ENCODE assay signal across 8 mouse cellular contexts in genomic region chrX:48341621-48342161, GRCm38 (mm10). TPM values are rescaled to one million over a fixed set of nuclear protein-coding genes. Genes with fewer than 3 reads are reported as not detected.
A peak's percentile ranks its signal among the peaks of the same experiment; 100 is the strongest.
DNase-seq lines count a peak whose midpoint lies in the region; ATAC-seq and TF ChIP-seq lines count a peak whose summit lies in the region.

No protein-coding gene starts in this region.

- H3K36me3 ChIP-seq in embryonic facial prominence, embryonic 11.5 days (replicated peaks; ENCODE audit: control insufficient read depth, insufficient read depth, low read depth, low read length): no peaks in the 10 kb centered on the region
- no peaks in the 10 kb centered on the region for H3K36me3 ChIP-seq in heart, embryonic 11.5 days (ENCODE audit: control insufficient read depth, insufficient read depth, low read length)
- H3K36me3 ChIP-seq in kidney, embryonic 14.5 days (ENCODE audit: control insufficient read depth, insufficient read depth, low read length): no peaks in the 10 kb centered on the region
- H3K36me3 ChIP-seq in lung, embryonic 16.5 days (ENCODE audit: control insufficient read depth, insufficient read depth, low read length): no peaks in the 10 kb centered on the region

- 11% methylated on average over 25 of the region's 73 CpGs for WGBS in embryonic facial prominence, embryonic 11.5 days
- 8% methylated on average over 14 of the region's 73 CpGs for WGBS in heart, embryonic 11.5 days (ENCODE audit: insufficient replicate concordance)
- WGBS in kidney, embryonic 14.5 days: 17% methylated on average over 32 of the region's 73 CpGs
- 28% methylated on average over 24 of the region's 73 CpGs for WGBS in lung, embryonic 16.5 days

- peaks cover 3% of the 10 kb centered on the region for H3K27me3 ChIP-seq in Patski
- H3K27me3 ChIP-seq in embryonic facial prominence, embryonic 11.5 days (ENCODE audit: control insufficient read depth, insufficient read depth, low read length): 0 out of 2 replicates have a peak, but pooled peaks cover 3% of the 10 kb centered on the region
- H3K27me3 ChIP-seq in heart, embryonic 11.5 days (ENCODE audit: control insufficient read depth, insufficient read depth, low read length): peaks cover 17% of the 10 kb centered on the region
- H3K27me3 ChIP-seq in kidney, embryonic 14.5 days (ENCODE audit: control insufficient read depth, insufficient read depth, low read length): no peaks in the 10 kb centered on the region
- H3K27me3 ChIP-seq in lung, embryonic 16.5 days (ENCODE audit: control insufficient read depth, insufficient read depth, low read depth, low read length): no peaks in the 10 kb centered on the region

- H3K4me2 ChIP-seq in embryonic facial prominence, embryonic 11.5 days (ENCODE audit: low read depth, low read length): peak overlapping the region; percentile 67
- peak overlapping the region; percentile 82 for H3K4me2 ChIP-seq in heart, embryonic 11.5 days
- peak overlapping the region; percentile 58 for H3K4me2 ChIP-seq in kidney, embryonic 14.5 days (replicated peaks; ENCODE audit: low read depth, low read length)
- H3K4me2 ChIP-seq in lung, embryonic 16.5 days (ENCODE audit: low read depth, low read length): peak overlapping the region; percentile 68

- POLR2A ChIA-PET in Patski (lab: Charles Lee): no interaction called here

- H3K9me3 ChIP-seq in embryonic facial prominence, embryonic 11.5 days (replicated peaks; ENCODE audit: control insufficient read depth, low read length): no peaks in the 10 kb centered on the region
- H3K9me3 ChIP-seq in heart, embryonic 11.5 days (replicated peaks; ENCODE audit: control insufficient read depth, low read length): no peaks in the 10 kb centered on the region
- no peaks in the 10 kb centered on the region for H3K9me3 ChIP-seq in kidney, embryonic 14.5 days (ENCODE audit: control insufficient read depth, low read length)
- H3K9me3 ChIP-seq in lung, embryonic 16.5 days (ENCODE audit: control insufficient read depth, low read length): no peaks in the 10 kb centered on the region

- peak overlapping the region; percentile 53 for H3K4me3 ChIP-seq in embryonic facial prominence, embryonic 11.5 days (ENCODE audit: low read depth, low read length)
- H3K4me3 ChIP-seq in heart, embryonic 11.5 days (ENCODE audit: low read depth, low read length): peak overlapping the region; percentile 59
- peak overlapping the region; percentile 52 for H3K4me3 ChIP-seq in kidney, embryonic 14.5 days (ENCODE audit: low read length)
- peak overlapping the region; percentile 62 for H3K4me3 ChIP-seq in lung, embryonic 16.5 days (ENCODE audit: low read length)

- no peak overlapping the region for H3K27ac ChIP-seq in embryonic facial prominence, embryonic 11.5 days (replicated peaks; ENCODE audit: low read depth, low read length)
- peak overlapping the region; percentile 35; the same call in 1 of the 2 replicates for H3K27ac ChIP-seq in heart, embryonic 11.5 days (ENCODE audit: low read depth, low read length)
- H3K27ac ChIP-seq in kidney, embryonic 14.5 days (ENCODE audit: low read depth, low read length): peak overlapping the region; percentile 47; the same call in 1 of the 2 replicates
- H3K27ac ChIP-seq in lung, embryonic 16.5 days (ENCODE audit: low read length): peak overlapping the region; percentile 52

- peak; percentile 74 for DNase-seq in 416B (ENCODE audit: low read depth)
- no peak for DNase-seq in Patski (ENCODE audit: low read depth, low spot score)
- DNase-seq in embryonic facial prominence, embryonic 11.5 days (ENCODE audit: low spot score): peak; percentile 64
- peak; percentile 58 for DNase-seq in retina, postnatal 1 day
- DNase-seq in frontal cortex, adult 2 months (ENCODE audit: extremely low spot score in 1 of 2, low spot score in 1 of 2): no peak

- no peak for TF ChIP-seq CTCF in Patski (IDR thresholded peaks at IDR 0.05)

- CTCF ChIA-PET in Patski (lab: Charles Lee): no interaction called here

- in situ Hi-C loops in Patski (cut with MboI; ENCODE audit: low pct_unique_long_range_greater_than_20kb): no loop called here

- no peaks in the 10 kb centered on the region for H3K4me1 ChIP-seq in embryonic facial prominence, embryonic 11.5 days (ENCODE audit: control insufficient read depth, insufficient read depth, low read length)
- H3K4me1 ChIP-seq in heart, embryonic 11.5 days (ENCODE audit: control insufficient read depth, insufficient read depth, low read length): no peaks in the 10 kb centered on the region
- no peaks in the 10 kb centered on the region for H3K4me1 ChIP-seq in kidney, embryonic 14.5 days (ENCODE audit: control insufficient read depth, insufficient read depth, low read length)
- no peaks in the 10 kb centered on the region for H3K4me1 ChIP-seq in lung, embryonic 16.5 days (replicated peaks; ENCODE audit: control insufficient read depth, insufficient read depth, low read length)

- H3K9ac ChIP-seq in embryonic facial prominence, embryonic 11.5 days (replicated peaks; ENCODE audit: low read length): peak overlapping the region; percentile 55
- peak overlapping the region; percentile 68 for H3K9ac ChIP-seq in heart, embryonic 11.5 days (ENCODE audit: low read depth, low read length)
- H3K9ac ChIP-seq in kidney, embryonic 14.5 days (ENCODE audit: low read depth, low read length): peak overlapping the region; percentile 58
- peak overlapping the region; percentile 72 for H3K9ac ChIP-seq in lung, embryonic 16.5 days (ENCODE audit: low read length)

- ATAC-seq in Patski: peak; percentile 36
- peak; percentile 46; the same call in 1 of the 2 replicates for ATAC-seq in embryonic facial prominence, embryonic 11.5 days (replicated peaks; ENCODE audit: insufficient number of reproducible peaks, low FRiP score, low TSS enrichment, low read depth)
- ATAC-seq in heart, embryonic 11.5 days (replicated peaks; ENCODE audit: insufficient number of reproducible peaks, low FRiP score, low TSS enrichment): peak; percentile 50
- peak; percentile 41 for ATAC-seq in kidney, embryonic 14.5 days (ENCODE audit: low FRiP score, low TSS enrichment)
- ATAC-seq in lung, embryonic 16.5 days (ENCODE audit: low read depth): peak; percentile 69

RNA-seq across cellular contexts. Expression of gene Bcorl1, which starts 0.5 kb away (rescaled TPM):
- 11.1 TPM for polyA plus RNA-seq in Patski (2021)
- 3.2 and 5.0 TPM in 2 replicates for polyA plus RNA-seq in embryonic facial prominence, embryonic 11.5 days (2014; fragmentation: Nextera tagmentation; extraction: Ambion mirVana)
- polyA plus RNA-seq in heart, embryonic 11.5 days (2014; fragmentation: Nextera tagmentation; extraction: Ambion mirVana): 4.7 and 6.6 TPM in 2 replicates
- polyA plus RNA-seq in kidney, embryonic 14.5 days (2014; fragmentation: Nextera tagmentation; extraction: Ambion mirVana): 6.1 and 10.1 TPM in 2 replicates
- 4.5 and 5.2 TPM in 2 replicates for polyA plus RNA-seq in lung, embryonic 16.5 days (2015; fragmentation: Nextera tagmentation; extraction: Ambion mirVana)
- 8.0 and 9.2 TPM in 2 replicates for polyA plus RNA-seq in frontal cortex, adult 2 months (2012; rRNA removed)

Comparison
In these comparisons a context has a peak if more than half of its experiments do, and no peak if none do; other contexts are left out.
1. DNase-seq: peak in 416B (single experiment), embryonic facial prominence, embryonic 11.5 days (single experiment) and retina, postnatal 1 day (single experiment); none in Patski (single experiment) and frontal cortex, adult 2 months (0 of 2).
2. Peak in every context shown above with its lines, with median percentiles within 50 percentile points of each other: ATAC-seq, H3K4me2 ChIP-seq, H3K4me3 ChIP-seq and H3K9ac ChIP-seq.